Mouse (Mus musculus): ENCODE measurements around the gene Trim7. TPM values are rescaled to one million over a fixed set of nuclear protein-coding genes. Genes with fewer than 3 reads are reported as not detected.

Trim7 gene
- polyA plus RNA-seq, 1 experiment, result 80.3 TPM

- no peak for DNase-seq
- Histone ChIP-seq H3K27me3 (replicated peaks; ENCODE audit: control insufficient read depth, insufficient read depth, low read length) (no peaks in the 10 kb centered on the region), H3K4me1 (ENCODE audit: control insufficient read depth, insufficient read depth, low read length) (peaks cover 2% of the 10 kb centered on the region; the same call in 1 of the 2 replicates), H3K36me3 (ENCODE audit: control insufficient read depth, insufficient read depth, low read length) (no peaks in the 10 kb centered on the region), H3K27ac (ENCODE audit: insufficient read depth, low read depth, low read length) (no peak overlapping the region), H3K4me3 (ENCODE audit: insufficient read depth, low read depth, low read length) (no peak overlapping the region)
- WGBS, result 86% methylated on average over 6 of the region's 6 CpGs
- TF ChIP-seq POLR2A (IDR thresholded peaks at IDR 0.05; ENCODE audit: low read depth, low read length) (no peak), CTCF (conservative IDR thresholded peaks at IDR 0.05; ENCODE audit: insufficient read depth, insufficient read length, low read depth, low read length) (no peak)
Observed at GRCm38 (mm10) chr11:48827926-48828325, 2.0 kb downstream of the Trim7 start.

GRCm38 (mm10) chr11:48830279-48830678 lies 4.3 kb downstream of the Trim7 start:
- Histone ChIP-seq H3K27me3 (replicated peaks; ENCODE audit: control insufficient read depth, insufficient read depth, low read length) (no peaks in the 10 kb centered on the region), H3K36me3 (ENCODE audit: control insufficient read depth, insufficient read depth, low read length) (no peaks in the 10 kb centered on the region), H3K27ac (ENCODE audit: insufficient read depth, low read depth, low read length) (no peak overlapping the region), H3K4me3 (ENCODE audit: insufficient read depth, low read depth, low read length) (no peak overlapping the region), H3K4me1 (ENCODE audit: control insufficient read depth, insufficient read depth, low read length) (no peaks in the 10 kb centered on the region; the same call in 1 of the 2 replicates)
- WGBS, result 74% methylated on average over 2 of the region's 2 CpGs
- DNase-seq, result no peak
- TF ChIP-seq POLR2A (IDR thresholded peaks at IDR 0.05; ENCODE audit: low read depth, low read length), result no peak
- no peak for TF ChIP-seq CTCF (conservative IDR thresholded peaks at IDR 0.05; ENCODE audit: insufficient read depth, insufficient read length, low read depth, low read length)

GRCm38 (mm10) chr11:48831273-48831672 lies 5.3 kb downstream of the Trim7 start:
- H3K4me1 ChIP-seq (ENCODE audit: control insufficient read depth, insufficient read depth, low read length), result no peaks in the 10 kb centered on the region; the same call in 1 of the 2 replicates
- TF ChIP-seq POLR2A (IDR thresholded peaks at IDR 0.05; ENCODE audit: low read depth, low read length) (no peak), CTCF (conservative IDR thresholded peaks at IDR 0.05; ENCODE audit: insufficient read depth, insufficient read length, low read depth, low read length) (no peak)
- 93% methylated on average over 2 of the region's 2 CpGs for WGBS
- H3K27ac ChIP-seq (ENCODE audit: insufficient read depth, low read depth, low read length), result no peak overlapping the region
- H3K27me3 ChIP-seq (replicated peaks; ENCODE audit: control insufficient read depth, insufficient read depth, low read length), result no peaks in the 10 kb centered on the region
- H3K4me3 ChIP-seq (ENCODE audit: insufficient read depth, low read depth, low read length), result no peak overlapping the region
- no peaks in the 10 kb centered on the region for H3K36me3 ChIP-seq (ENCODE audit: control insufficient read depth, insufficient read depth, low read length)
- DNase-seq, result no peak

GRCm38 (mm10) chr11:48833078-48833730 lies 7.3 kb downstream of the Trim7 start:
- H3K27me3 ChIP-seq (replicated peaks; ENCODE audit: control insufficient read depth, insufficient read depth, low read length), result no peaks in the 10 kb centered on the region
- 28% methylated on average over 9 of the region's 9 CpGs for WGBS
- peak overlapping the region; percentile 17 for H3K4me3 ChIP-seq (ENCODE audit: insufficient read depth, low read depth, low read length)
- DNase-seq, result no peak
- no peaks in the 10 kb centered on the region; the same call in 1 of the 2 replicates for H3K4me1 ChIP-seq (ENCODE audit: control insufficient read depth, insufficient read depth, low read length)
- no peaks in the 10 kb centered on the region for H3K36me3 ChIP-seq (ENCODE audit: control insufficient read depth, insufficient read depth, low read length)
- TF ChIP-seq CTCF (conservative IDR thresholded peaks at IDR 0.05; ENCODE audit: insufficient read depth, insufficient read length, low read depth, low read length), result no peak
- TF ChIP-seq POLR2A (IDR thresholded peaks at IDR 0.05; ENCODE audit: low read depth, low read length), result no peak
- H3K27ac ChIP-seq (ENCODE audit: insufficient read depth, low read depth, low read length), result no peak overlapping the region

GRCm38 (mm10) chr11:48833731-48834639 lies 8.0 kb downstream of the Trim7 start:
- WGBS, result 2% methylated on average over 30 of the region's 30 CpGs
- no peaks in the 10 kb centered on the region for H3K27me3 ChIP-seq (replicated peaks; ENCODE audit: control insufficient read depth, insufficient read depth, low read length)
- DNase-seq, result peak; percentile 95
- H3K27ac ChIP-seq (ENCODE audit: insufficient read depth, low read depth, low read length), result peak overlapping the region; percentile 69
- H3K4me3 ChIP-seq (ENCODE audit: insufficient read depth, low read depth, low read length), result peak overlapping the region; percentile 66
- no peak for TF ChIP-seq CTCF (conservative IDR thresholded peaks at IDR 0.05; ENCODE audit: insufficient read depth, insufficient read length, low read depth, low read length)
- no peak for TF ChIP-seq POLR2A (IDR thresholded peaks at IDR 0.05; ENCODE audit: low read depth, low read length)
- H3K4me1 ChIP-seq (ENCODE audit: control insufficient read depth, insufficient read depth, low read length), result no peaks in the 10 kb centered on the region; the same call in 1 of the 2 replicates
- no peaks in the 10 kb centered on the region for H3K36me3 ChIP-seq (ENCODE audit: control insufficient read depth, insufficient read depth, low read length)

GRCm38 (mm10) chr11:48835923-48836322 lies 10.0 kb downstream of the Trim7 start:
- H3K27ac ChIP-seq (ENCODE audit: insufficient read depth, low read depth, low read length), result no peak overlapping the region
- no peaks in the 10 kb centered on the region for H3K27me3 ChIP-seq (replicated peaks; ENCODE audit: control insufficient read depth, insufficient read depth, low read length)
- no peaks in the 10 kb centered on the region; the same call in 1 of the 2 replicates for H3K4me1 ChIP-seq (ENCODE audit: control insufficient read depth, insufficient read depth, low read length)
- no peak for TF ChIP-seq POLR2A (IDR thresholded peaks at IDR 0.05; ENCODE audit: low read depth, low read length)
- TF ChIP-seq CTCF (conservative IDR thresholded peaks at IDR 0.05; ENCODE audit: insufficient read depth, insufficient read length, low read depth, low read length), result no peak
- no peaks in the 10 kb centered on the region for H3K36me3 ChIP-seq (ENCODE audit: control insufficient read depth, insufficient read depth, low read length)
- 79% methylated on average over 6 of the region's 6 CpGs for WGBS
- H3K4me3 ChIP-seq (ENCODE audit: insufficient read depth, low read depth, low read length), result no peak overlapping the region
- no peak for DNase-seq

GRCm38 (mm10) chr11:48836990-48837309 lies 11.0 kb downstream of the Trim7 start:
- Histone ChIP-seq H3K36me3 (ENCODE audit: control insufficient read depth, insufficient read depth, low read length) (no peaks in the 10 kb centered on the region), H3K27ac (ENCODE audit: insufficient read depth, low read depth, low read length) (peak overlapping the region; percentile 89), H3K4me3 (ENCODE audit: insufficient read depth, low read depth, low read length) (peak overlapping the region; percentile 76), H3K4me1 (ENCODE audit: control insufficient read depth, insufficient read depth, low read length) (peaks cover 5% of the 10 kb centered on the region), H3K27me3 (replicated peaks; ENCODE audit: control insufficient read depth, insufficient read depth, low read length) (no peaks in the 10 kb centered on the region)
- WGBS, result 32% methylated on average over 11 of the region's 11 CpGs
- TF ChIP-seq POLR2A (IDR thresholded peaks at IDR 0.05; ENCODE audit: low read depth, low read length) (no peak), CTCF (conservative IDR thresholded peaks at IDR 0.05; ENCODE audit: insufficient read depth, insufficient read length, low read depth, low read length) (no peak)
- DNase-seq, result peak; percentile 89
